Comparison of ENCODE assay signal across 8 mouse cellular contexts in genomic region chr19:56588205-56588626, GRCm38 (mm10). TPM values are rescaled to one million over a fixed set of nuclear protein-coding genes. Genes with fewer than 3 reads are reported as not detected.
DNase-seq lines count a peak whose midpoint lies in the region; ATAC-seq lines count a peak whose summit lies in the region.

No protein-coding gene starts in this region.

- no peak overlapping the region for H3K9ac ChIP-seq in hindbrain, embryonic 15.5 days
- no peak overlapping the region for H3K9ac ChIP-seq in hindbrain, embryonic 12.5 days

- peaks cover 28% of the 10 kb centered on the region for H3K36me3 ChIP-seq in hindbrain, embryonic 15.5 days
- H3K36me3 ChIP-seq in hindbrain, embryonic 12.5 days = peaks cover 48% of the 10 kb centered on the region

- no peaks in the 10 kb centered on the region for H3K27me3 ChIP-seq in hindbrain, embryonic 15.5 days
- no peaks in the 10 kb centered on the region for H3K27me3 ChIP-seq in hindbrain, embryonic 12.5 days

- ATAC-seq in hindbrain, embryonic 15.5 days (ENCODE audit: low FRiP score, low read depth) = 0 out of 2 replicates have a peak, but pooled peaks have one; percentile 11
- ATAC-seq in hindbrain, embryonic 12.5 days (ENCODE audit: low FRiP score) = no peak
- peak; percentile 36 for ATAC-seq in monocyte, adult 5-6 weeks (replicated peaks; ENCODE audit: insufficient number of reproducible peaks, low FRiP score, low TSS enrichment, poor library complexity, severe bottlenecking)

- 78% methylated on average over 6 of the region's 6 CpGs for WGBS in hindbrain, embryonic 15.5 days
- WGBS in hindbrain, embryonic 12.5 days = 89% methylated on average over 6 of the region's 6 CpGs

- DNase-seq in cerebellum, adult 18-20 months = peak; percentile 57 to 70
- peak; percentile 75 to 87 for DNase-seq in heart, adult 18-20 months
- peak; percentile 11 to 17 for DNase-seq in layer of hippocampus, postnatal 14 days (ENCODE audit: low spot score in 2 of 2)
- no peak for DNase-seq in embryo, embryonic 9.5 days (ENCODE audit: extremely low spot score)
- no peak for DNase-seq in yolk sac, embryonic 10.5 days (ENCODE audit: low spot score)

- no peaks in the 10 kb centered on the region for H3K9me3 ChIP-seq in hindbrain, embryonic 15.5 days
- H3K9me3 ChIP-seq in hindbrain, embryonic 12.5 days (replicated peaks) = no peaks in the 10 kb centered on the region

- no peak overlapping the region for H3K4me3 ChIP-seq in hindbrain, embryonic 15.5 days
- no peak overlapping the region for H3K4me3 ChIP-seq in hindbrain, embryonic 12.5 days

- H3K4me2 ChIP-seq in hindbrain, embryonic 15.5 days = no peak overlapping the region
- no peak overlapping the region for H3K4me2 ChIP-seq in hindbrain, embryonic 12.5 days (replicated peaks)

- no peak overlapping the region for H3K27ac ChIP-seq in hindbrain, embryonic 15.5 days (replicated peaks)
- no peak overlapping the region for H3K27ac ChIP-seq in hindbrain, embryonic 12.5 days

- H3K4me1 ChIP-seq in hindbrain, embryonic 15.5 days (replicated peaks) = 0 out of 2 replicates have a peak, but pooled peaks cover 2% of the 10 kb centered on the region
- no peaks in the 10 kb centered on the region for H3K4me1 ChIP-seq in hindbrain, embryonic 12.5 days

RNA-seq across cellular contexts. Expression of gene Nhlrc2, which starts 40.2 kb away (rescaled TPM):
- 7.4 and 8.8 TPM in 2 replicates for polyA plus RNA-seq in hindbrain, embryonic 15.5 days (2015; fragmentation: Nextera tagmentation; extraction: Ambion mirVana)
- 13.3 and 15.0 TPM in 2 replicates for polyA plus RNA-seq in hindbrain, embryonic 12.5 days (2016; fragmentation: Nextera tagmentation; extraction: Ambion mirVana)
- total RNA-seq in heart, adult 18-20 months (2021) = 10 to 100 TPM; 23.6 to 26.1 TPM
- total RNA-seq in layer of hippocampus, postnatal 14 days (2021) = 10 to 100 TPM; 11.0 to 11.3 TPM
- 20.5 to 39.8 TPM (median 25.3 TPM) in 3 replicates for total RNA-seq in monocyte, adult 5-6 weeks (2017)

RNA-seq across cellular contexts. Expression of gene Dclre1a, which starts 40.2 kb away (rescaled TPM):
- polyA plus RNA-seq in hindbrain, embryonic 15.5 days (2015; fragmentation: Nextera tagmentation; extraction: Ambion mirVana) = 9.6 and 11.2 TPM in 2 replicates
- polyA plus RNA-seq in hindbrain, embryonic 12.5 days (2016; fragmentation: Nextera tagmentation; extraction: Ambion mirVana) = 16.7 and 19.7 TPM in 2 replicates
- total RNA-seq in heart, adult 18-20 months (2021) = 10 to 100 TPM in 1 of 2 experiments, 1 to 10 TPM in 1; 8.3 to 10.1 TPM
- 1 to 10 TPM; 7.3 to 7.4 TPM for total RNA-seq in layer of hippocampus, postnatal 14 days (2021)
- 6.1 to 14.0 TPM (median 8.7 TPM) in 3 replicates for total RNA-seq in monocyte, adult 5-6 weeks (2017)

Comparison
In these comparisons a context has a peak if more than half of its experiments do, and no peak if none do; other contexts are left out.
1. DNase-seq: peak in cerebellum, adult 18-20 months (2 of 2), heart, adult 18-20 months (2 of 2) and layer of hippocampus, postnatal 14 days (2 of 2); none in embryo, embryonic 9.5 days (single experiment) and yolk sac, embryonic 10.5 days (single experiment).